Mouse (Mus musculus) lung, embryonic 15.5 days (tissue): ENCODE results near the gene Grik3. TPM values are rescaled to one million over a fixed set of nuclear protein-coding genes. Genes with fewer than 3 reads are reported as not detected.

Experiments used
- ATAC-seq: fragments of 200-750 bp; cut with Nextera tagmentation; 2 replicates; pipeline ENCODE4 v1.8.0; 2017; ENCODE audit warnings: moderate number of reproducible peaks, borderline replicate concordance; ENCODE audit not compliant: low FRiP score, low TSS enrichment; ENCODE audit errors: extremely low read depth
- H3K27ac ChIP-seq: fragments of 300-500 bp; sonication (generic); 2 replicates; pipeline ENCODE4 v1.5.1; 2015; ENCODE audit warnings: moderate library complexity, mild to moderate bottlenecking, inconsistent platforms
- H3K27me3 ChIP-seq: fragments of 300-500 bp; sonication (generic); 2 replicates; pipeline ENCODE4 v1.6.1; 2015; ENCODE audit warnings: inconsistent platforms
- H3K36me3 ChIP-seq: fragments of 300-500 bp; sonication (generic); 2 replicates; pipeline ENCODE4 v1.6.1; 2015; ENCODE audit warnings: inconsistent platforms
- H3K4me1 ChIP-seq: fragments of 300-500 bp; sonication (generic); 2 replicates; pipeline ENCODE4 v1.6.1; 2015; ENCODE audit warnings: inconsistent platforms
- H3K4me2 ChIP-seq: fragments of 300-500 bp; sonication (generic); 2 replicates; pipeline ENCODE4 v1.6.1; 2015; ENCODE audit warnings: inconsistent platforms, mild to moderate bottlenecking, moderate library complexity
- H3K4me3 ChIP-seq: fragments of 300-500 bp; sonication (generic); 2 replicates; pipeline ENCODE4 v1.5.1; 2015; ENCODE audit warnings: mild to moderate bottlenecking, inconsistent platforms
- H3K9ac ChIP-seq: fragments of 300-500 bp; sonication (generic); 2 replicates; pipeline ENCODE4 v1.6.1; 2015; ENCODE audit warnings: inconsistent platforms
- H3K9me3 ChIP-seq: fragments of 300-500 bp; sonication (generic); 2 replicates; pipeline ENCODE4 v1.6.1; 2016; ENCODE audit warnings: inconsistent platforms
- WGBS: fragments of 180-500 bp; shearing (Covaris S2); methylation state at CpG from one replicate; pipeline ENCODE4 v1.1.7; 2015; 5-methylcytosine and 5-hydroxymethylcytosine counted together
- polyA plus RNA-seq: library from polyadenylated mRNA; unstranded; fragments of >200 nt; fragmentation: Nextera tagmentation; extraction: Ambion mirVana; gene quantifications from 2 replicates; pipeline ENCODE4 v1.2.1, GENCODE M21; 2015

The Grik3 gene
- polyA plus RNA-seq, 1 experiment from 2014 or later = not detected

GRCm38 (mm10) chr4:125727626-125728025, 237.1 kb downstream of the Grik3 start:
- Histone ChIP-seq H3K27ac (no peak overlapping the region), H3K4me3 (no peak overlapping the region), H3K27me3 (peaks cover 43% of the 10 kb centered on the region), H3K4me2 (no peak overlapping the region), H3K9me3 (no peaks in the 10 kb centered on the region), H3K4me1 (no peaks in the 10 kb centered on the region), H3K9ac (no peak overlapping the region), H3K36me3 (no peaks in the 10 kb centered on the region)
- WGBS = 40% methylated on average over 4 of the region's 4 CpGs
- ATAC-seq = no peak

GRCm38 (mm10) chr4:125728091-125728863, 237.8 kb downstream of the Grik3 start:
- ATAC-seq = no peak

DNA sequence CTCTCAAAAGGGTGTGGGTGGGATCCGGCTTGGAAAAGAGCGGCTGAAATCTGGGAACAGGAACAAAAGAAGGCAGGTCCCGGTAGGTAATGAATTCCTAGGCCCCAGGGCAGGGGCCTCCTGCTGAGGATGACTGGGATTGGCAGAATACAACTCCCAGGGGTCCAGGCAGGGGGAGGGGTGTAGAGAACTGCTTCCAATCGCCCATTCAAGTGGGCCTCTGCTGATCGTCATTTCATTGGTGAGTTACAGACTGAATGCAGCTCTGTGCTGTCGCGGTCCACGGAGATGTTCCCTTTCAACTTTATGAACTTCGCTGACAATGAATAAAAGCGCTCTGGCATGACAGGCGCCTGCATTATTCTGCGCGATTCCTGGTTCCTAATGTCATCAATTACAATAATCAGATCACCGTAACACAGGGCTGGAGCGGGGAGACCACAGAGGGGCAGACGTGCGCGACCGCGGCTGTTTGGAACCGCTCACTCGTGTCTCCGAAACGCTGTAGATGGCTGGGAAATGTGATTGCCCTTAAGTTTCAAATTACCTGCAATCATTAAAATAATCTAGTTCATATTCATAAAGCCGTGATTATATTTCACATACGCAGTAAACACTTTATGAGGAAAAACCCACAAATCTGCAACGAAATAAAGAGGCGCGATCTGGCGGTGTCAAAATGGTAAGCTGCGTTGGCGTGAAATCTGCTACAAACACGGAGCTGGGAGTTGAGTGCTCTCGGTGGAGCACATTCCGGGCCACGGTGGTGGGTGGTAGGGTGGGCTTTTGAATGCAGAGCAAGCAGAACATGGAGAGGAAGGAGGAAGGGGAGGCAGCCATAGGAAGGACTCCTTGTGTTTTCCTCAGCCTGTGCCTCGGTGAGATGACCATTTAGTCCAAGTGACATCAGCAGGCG, 239.1 kb downstream of the Grik3 start:
- H3K27ac ChIP-seq = no peak overlapping the region
- H3K36me3 ChIP-seq = no peaks in the 10 kb centered on the region
- no peaks in the 10 kb centered on the region for H3K4me1 ChIP-seq
- no peak overlapping the region for H3K4me2 ChIP-seq
- 6% methylated on average over 38 of the region's 38 CpGs for WGBS
- ATAC-seq = no peak
- no peaks in the 10 kb centered on the region for H3K9me3 ChIP-seq
- no peak overlapping the region for H3K4me3 ChIP-seq
- peaks cover 43% of the 10 kb centered on the region for H3K27me3 ChIP-seq
- no peak overlapping the region for H3K9ac ChIP-seq

More at GRCm38 (mm10) chr4:125728091-125728863, 237.8 kb downstream of the Grik3 start:
- Histone ChIP-seq H3K4me3 (no peak overlapping the region), H3K36me3 (no peaks in the 10 kb centered on the region), H3K9ac (no peak overlapping the region), H3K27ac (no peak overlapping the region), H3K9me3 (no peaks in the 10 kb centered on the region), H3K27me3 (peaks cover 43% of the 10 kb centered on the region), H3K4me1 (no peaks in the 10 kb centered on the region), H3K4me2 (no peak overlapping the region)
- WGBS = 13% methylated on average over 15 of the region's 15 CpGs

DNA sequence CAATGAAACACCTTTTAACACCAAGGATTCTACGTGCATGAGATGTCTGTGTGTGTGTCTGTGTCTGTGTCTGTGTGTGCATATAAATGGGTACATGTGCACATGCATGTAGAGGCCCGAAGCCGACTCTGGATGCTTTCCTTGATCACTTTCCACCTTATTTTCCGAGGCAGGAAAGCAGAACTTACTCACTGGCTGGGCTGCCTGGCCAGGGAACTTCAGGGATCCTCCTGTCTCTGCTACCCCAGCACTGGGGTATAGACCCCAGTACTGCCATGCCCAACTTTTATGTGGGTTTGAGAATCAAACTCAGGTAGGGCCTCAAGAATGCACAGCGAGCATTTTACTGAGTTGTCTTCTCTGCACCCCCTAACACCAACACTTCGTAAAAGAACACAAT, 240.3 kb downstream of the Grik3 start:
- Histone ChIP-seq H3K4me2 (no peak overlapping the region), H3K9me3 (no peaks in the 10 kb centered on the region), H3K9ac (no peak overlapping the region), H3K27me3 (peaks cover 43% of the 10 kb centered on the region), H3K4me3 (no peak overlapping the region), H3K27ac (no peak overlapping the region), H3K36me3 (no peaks in the 10 kb centered on the region), H3K4me1 (no peaks in the 10 kb centered on the region)
- ATAC-seq = no peak
- 79% methylated on average over 6 of the region's 6 CpGs for WGBS

DNA sequence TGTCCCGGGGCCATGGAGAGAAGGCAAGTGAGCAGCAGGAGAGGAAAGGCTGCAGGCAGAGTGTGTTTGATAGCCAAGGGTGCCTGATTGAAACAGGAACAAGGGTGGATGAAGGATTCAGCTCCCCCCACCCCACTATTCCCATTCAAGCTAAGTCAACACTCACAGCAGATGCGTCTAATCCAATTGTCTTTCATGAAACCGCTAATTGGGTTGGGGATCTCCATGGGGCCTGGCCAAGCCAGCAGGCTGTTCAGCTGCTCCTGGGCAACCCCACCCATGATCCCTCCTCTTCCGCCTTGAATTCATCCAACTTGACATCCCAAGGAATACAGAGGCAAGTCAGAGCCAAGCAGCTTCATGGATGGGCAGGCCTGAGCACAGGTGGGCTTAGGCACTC, 246.3 kb downstream of the Grik3 start:
- Histone ChIP-seq H3K27me3 (no peaks in the 10 kb centered on the region), H3K9ac (no peak overlapping the region), H3K9me3 (no peaks in the 10 kb centered on the region), H3K4me3 (no peak overlapping the region), H3K27ac (no peak overlapping the region), H3K4me1 (no peaks in the 10 kb centered on the region), H3K4me2 (no peak overlapping the region), H3K36me3 (no peaks in the 10 kb centered on the region)
- WGBS = 65% methylated on average over 4 of the region's 4 CpGs
- no peak for ATAC-seq

- Histone ChIP-seq H3K4me1 (no peaks in the 10 kb centered on the region), H3K9me3 (no peaks in the 10 kb centered on the region), H3K4me2 (no peak overlapping the region)
Measured at GRCm38 (mm10) chr4:125738825-125739224, 248.3 kb downstream of the Grik3 start.

GRCm38 (mm10) chr4:125742162-125742571, 251.7 kb downstream of the Grik3 start:
- no peak for ATAC-seq
- no peak overlapping the region for H3K9ac ChIP-seq
- H3K27me3 ChIP-seq = no peaks in the 10 kb centered on the region
- WGBS = 79% methylated on average over 16 of the region's 16 CpGs
- no peak overlapping the region for H3K4me2 ChIP-seq
- no peaks in the 10 kb centered on the region for H3K9me3 ChIP-seq
- H3K4me3 ChIP-seq = no peak overlapping the region
- no peaks in the 10 kb centered on the region for H3K36me3 ChIP-seq
- H3K4me1 ChIP-seq = no peaks in the 10 kb centered on the region
- H3K27ac ChIP-seq = no peak overlapping the region

More at GRCm38 (mm10) chr4:125738825-125739224, 248.3 kb downstream of the Grik3 start:
- ATAC-seq = no peak
- no peak overlapping the region for H3K4me3 ChIP-seq
- H3K9ac ChIP-seq = no peak overlapping the region
- H3K36me3 ChIP-seq = no peaks in the 10 kb centered on the region
- H3K27ac ChIP-seq = no peak overlapping the region
- no peaks in the 10 kb centered on the region for H3K27me3 ChIP-seq
- 70% methylated on average over 4 of the region's 4 CpGs for WGBS

- ATAC-seq = no peak
Measured at GRCm38 (mm10) chr4:125745902-125746301, 255.4 kb downstream of the Grik3 start.

DNA sequence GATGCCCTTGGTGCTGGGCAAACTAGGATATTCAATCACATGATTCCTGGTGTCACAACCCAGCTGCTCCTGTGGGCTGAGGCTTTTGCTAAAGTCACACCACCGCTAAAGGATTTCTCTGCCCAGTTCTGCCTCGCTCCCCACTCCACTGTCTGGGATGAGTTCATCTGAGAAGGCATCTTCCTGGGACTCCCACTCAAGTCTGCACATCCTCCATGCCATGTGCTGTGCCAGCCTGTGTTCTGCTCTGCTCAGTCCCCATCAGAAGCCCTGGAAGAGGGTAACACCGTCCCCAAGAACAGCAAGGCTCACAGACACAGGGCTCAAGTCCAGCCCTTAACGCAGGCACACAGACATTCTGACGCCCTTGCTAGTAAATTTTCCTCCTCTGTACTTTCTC, 265.9 kb downstream of the Grik3 start:
- no peaks in the 10 kb centered on the region for H3K4me1 ChIP-seq
- no peak overlapping the region for H3K4me3 ChIP-seq
- H3K27ac ChIP-seq = no peak overlapping the region
- H3K9me3 ChIP-seq = no peaks in the 10 kb centered on the region
- no peak overlapping the region for H3K9ac ChIP-seq
- H3K27me3 ChIP-seq = no peaks in the 10 kb centered on the region
- 68% methylated on average over 5 of the region's 5 CpGs for WGBS
- H3K4me2 ChIP-seq = no peak overlapping the region
- no peaks in the 10 kb centered on the region for H3K36me3 ChIP-seq
- ATAC-seq = no peak

More at GRCm38 (mm10) chr4:125745902-125746301, 255.4 kb downstream of the Grik3 start:
- Histone ChIP-seq H3K27ac (no peak overlapping the region), H3K9me3 (no peaks in the 10 kb centered on the region), H3K36me3 (no peaks in the 10 kb centered on the region), H3K9ac (no peak overlapping the region), H3K4me3 (no peak overlapping the region), H3K4me2 (no peak overlapping the region), H3K27me3 (no peaks in the 10 kb centered on the region), H3K4me1 (no peaks in the 10 kb centered on the region)
- 51% methylated on average over 3 of the region's 3 CpGs for WGBS

DNA sequence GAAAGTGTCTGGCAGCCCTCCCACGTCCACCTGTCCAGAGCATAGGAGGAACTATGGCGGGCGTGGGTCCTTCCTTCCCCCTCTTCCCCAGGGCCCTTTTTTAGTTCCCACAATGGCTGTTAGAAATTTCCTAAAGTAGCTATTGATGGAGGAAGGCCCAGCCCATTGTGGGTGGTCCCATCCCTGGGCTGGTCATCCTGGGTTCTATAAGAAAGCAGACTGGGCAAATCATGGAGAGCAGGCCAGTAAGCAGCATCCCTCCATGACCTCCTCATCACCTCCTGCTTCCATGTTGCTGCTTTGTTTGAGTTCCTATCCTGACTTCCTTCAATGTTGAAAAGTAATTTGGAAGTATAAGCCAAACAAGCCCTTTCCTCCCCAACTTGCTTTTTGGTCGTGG, 269.8 kb downstream of the Grik3 start:
- H3K4me2 ChIP-seq = no peak overlapping the region
- H3K4me1 ChIP-seq = no peaks in the 10 kb centered on the region
- no peak for ATAC-seq
- no peaks in the 10 kb centered on the region for H3K9me3 ChIP-seq
- no peak overlapping the region for H3K27ac ChIP-seq
- no peak overlapping the region for H3K4me3 ChIP-seq
- WGBS = 82% methylated on average over 4 of the region's 4 CpGs
- H3K36me3 ChIP-seq = no peaks in the 10 kb centered on the region
- no peaks in the 10 kb centered on the region for H3K27me3 ChIP-seq
- H3K9ac ChIP-seq = no peak overlapping the region

DNA sequence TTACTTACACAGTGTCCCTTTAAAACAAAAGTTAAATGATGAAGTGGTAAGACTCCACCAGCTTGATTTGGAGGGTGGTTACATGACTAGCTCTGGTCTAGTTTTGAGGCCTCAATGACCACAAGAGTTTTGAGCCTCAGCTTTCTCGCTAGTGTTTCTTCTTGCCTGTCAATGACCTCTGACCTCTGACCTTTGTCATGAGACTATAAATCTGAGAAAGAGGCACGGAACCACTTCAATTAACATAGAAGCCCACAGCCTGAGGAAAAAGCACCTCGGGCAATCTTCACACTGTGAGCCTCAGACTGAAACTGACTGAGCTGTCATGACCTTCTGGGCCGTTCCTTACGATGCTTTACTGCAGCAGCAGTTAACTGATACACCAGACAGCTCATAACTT, 272.6 kb downstream of the Grik3 start:
- WGBS = 31% methylated on average over 5 of the region's 5 CpGs
- H3K4me3 ChIP-seq = no peak overlapping the region
- no peak overlapping the region for H3K9ac ChIP-seq
- H3K4me1 ChIP-seq = no peaks in the 10 kb centered on the region
- H3K9me3 ChIP-seq = no peaks in the 10 kb centered on the region
- no peak overlapping the region for H3K27ac ChIP-seq
- no peaks in the 10 kb centered on the region for H3K27me3 ChIP-seq
- H3K36me3 ChIP-seq = no peaks in the 10 kb centered on the region
- H3K4me2 ChIP-seq = no peak overlapping the region
- ATAC-seq = no peak
